Mouse (Mus musculus) liver, embryonic 15.5 days (tissue): ENCODE measurements around the gene Sptlc2. TPM values are rescaled to one million over a fixed set of nuclear protein-coding genes. Genes with fewer than 3 reads are reported as not detected.

Experiments
- microRNA-seq: library from miRNA; unstranded; fragments of <30 nt; microRNA quantifications from one replicate; pipeline ENCODE4, GENCODE M21; 2016
- polyA plus RNA-seq: library from polyadenylated mRNA; unstranded; fragments of >200 nt; fragmentation: Nextera tagmentation; extraction: Ambion mirVana; gene quantifications from 2 replicates; pipeline ENCODE4 v1.2.1, GENCODE M21; 2015

The Sptlc2 gene
- polyA plus RNA-seq, 1 experiment from 2014 or later: 25.9 TPM

Small RNA genes within 50 kb of the gene (microRNA-seq; reads per million reads assigned to microRNA genes)
- gene Gm47293 (not detected), gene Mir3068 (67.5 reads per million, percentile 49 among the genes with 10 or more reads in this experiment)

Other genes starting within 250 kb of the Sptlc2 start
- 99.1 and 101 TPM in 2 replicates for gene Gstz1, start 241.2 kb downstream of the Sptlc2 start, polyA plus RNA-seq
- 3.8 and 4.0 TPM in 2 replicates for gene Pomt2, start 240.4 kb downstream of the Sptlc2 start, polyA plus RNA-seq
- 4.8 and 6.8 TPM in 2 replicates for gene Samd15, start 188.6 kb downstream of the Sptlc2 start, polyA plus RNA-seq
- gene Tmed8, start 187.9 kb downstream of the Sptlc2 start, polyA plus RNA-seq: 0.39 and 0.40 TPM in 2 replicates
- 0.20 and 0.38 TPM in 2 replicates for gene Noxred1, start 149.6 kb downstream of the Sptlc2 start, polyA plus RNA-seq
- 8.2 and 9.5 TPM in 2 replicates for gene Vipas39, start 122.1 kb downstream of the Sptlc2 start, polyA plus RNA-seq
- gene Ahsa1, start 121.9 kb downstream of the Sptlc2 start, polyA plus RNA-seq: 129 and 132 TPM in 2 replicates
- 0.15 and 0.23 TPM in 2 replicates for gene Ism2, start 88.7 kb downstream of the Sptlc2 start, polyA plus RNA-seq
- 130 and 158 TPM in 2 replicates for gene Slirp, start 55.5 kb upstream of the Sptlc2 start, polyA plus RNA-seq
- gene Alkbh1, start 55.7 kb upstream of the Sptlc2 start, polyA plus RNA-seq: 16.7 and 19.9 TPM in 2 replicates
- gene Snw1, start 83.9 kb upstream of the Sptlc2 start, polyA plus RNA-seq: 46.4 and 48.1 TPM in 2 replicates
- gene Gm5788, start 106.4 kb upstream of the Sptlc2 start, polyA plus RNA-seq: not detected in 2 replicates
- not detected in 2 replicates for gene Gm8300, start 126.0 kb upstream of the Sptlc2 start, polyA plus RNA-seq
- gene Oog1, start 214.3 kb upstream of the Sptlc2 start, polyA plus RNA-seq: not detected in 2 replicates
- 0.05 TPM in 1 of 2 replicates, not detected in the other for gene Gm4027, start 230.5 kb upstream of the Sptlc2 start, polyA plus RNA-seq